Mouse (Mus musculus): ENCODE data around the gene Tulp1.
A peak's percentile ranks its signal among the peaks of the same experiment; 100 is the strongest.
"Not testable (repeated sequence)": the region's sequence is repeated elsewhere in the genome, so short reads cannot be mapped to it uniquely, and the experiment has no call there.

Gene Tulp1

DNA sequence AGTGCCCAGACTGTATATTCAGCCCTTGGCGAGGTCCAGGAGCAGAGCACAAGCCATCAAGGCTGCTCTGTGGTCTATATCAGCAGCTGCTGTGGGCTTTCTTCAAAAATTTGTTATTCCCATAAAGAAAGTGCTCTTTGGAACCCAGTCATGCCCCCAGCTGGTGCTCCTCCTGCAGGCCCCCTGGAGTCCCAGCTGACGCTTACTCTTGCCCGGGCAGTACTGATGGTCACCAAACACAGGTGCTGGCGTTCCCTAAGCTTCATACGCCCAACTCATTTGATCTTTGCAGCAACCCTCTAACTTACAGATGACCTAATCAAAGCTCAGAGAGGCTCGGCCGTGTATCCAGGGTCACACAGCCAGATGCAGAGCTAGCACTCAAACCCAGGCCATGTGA lies 27.5 kb downstream of the Tulp1 start:
- DNase-seq (ENCODE audit: low spot score): no peak

DNA sequence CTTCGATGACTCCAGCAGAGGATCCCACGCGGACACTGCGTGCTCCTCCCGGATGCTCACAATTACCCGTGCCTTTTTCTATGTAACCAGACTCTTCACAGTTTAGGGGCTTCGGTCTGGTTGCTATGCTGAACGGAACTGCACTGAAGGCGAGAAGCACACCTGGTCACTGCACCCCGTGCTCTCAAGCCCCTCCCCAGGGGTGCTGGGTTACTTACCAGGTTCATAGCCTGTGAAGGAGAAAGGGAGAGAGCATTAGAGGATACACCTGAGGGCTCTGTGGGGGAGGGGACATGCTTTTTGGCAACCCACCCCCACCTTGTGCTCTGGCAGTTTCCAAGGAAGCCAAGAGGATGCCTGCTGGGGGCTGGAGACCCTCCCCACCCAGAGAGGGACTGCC lies 29.8 kb downstream of the Tulp1 start:
- no peak for DNase-seq (ENCODE audit: low spot score)

DNA sequence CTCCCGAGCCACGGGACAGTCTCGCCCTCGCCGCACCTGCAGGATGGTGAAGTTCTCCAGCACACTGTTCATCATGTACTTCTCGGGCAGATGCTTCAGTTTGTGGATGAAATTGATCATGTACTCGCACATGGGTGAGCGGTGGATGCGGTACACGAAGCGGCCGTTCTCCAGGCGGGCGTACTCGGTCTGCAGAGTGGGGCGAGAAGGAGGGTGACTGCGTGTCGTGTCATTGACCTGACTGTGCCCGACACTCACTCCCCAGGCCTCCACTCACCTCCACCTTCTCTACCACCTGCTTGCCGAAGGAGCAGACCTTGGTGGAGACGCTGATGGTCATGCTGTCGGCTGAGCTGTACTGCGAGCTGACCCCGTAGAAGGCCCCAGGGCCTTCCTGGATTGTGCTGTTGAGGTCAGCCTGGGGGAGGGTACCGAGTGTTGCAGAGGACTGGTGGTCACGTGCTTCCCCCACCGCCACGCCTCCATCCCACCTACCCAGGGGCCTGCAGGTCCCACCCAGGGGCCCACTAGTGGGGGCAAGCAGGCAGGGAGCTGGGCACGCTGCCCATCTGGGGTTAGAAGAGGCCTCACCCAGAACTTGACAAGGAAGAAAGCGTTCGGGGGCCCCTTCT lies 32.0 kb downstream of the Tulp1 start:
- DNase-seq (ENCODE audit: low spot score): peak; percentile 58

DNA sequence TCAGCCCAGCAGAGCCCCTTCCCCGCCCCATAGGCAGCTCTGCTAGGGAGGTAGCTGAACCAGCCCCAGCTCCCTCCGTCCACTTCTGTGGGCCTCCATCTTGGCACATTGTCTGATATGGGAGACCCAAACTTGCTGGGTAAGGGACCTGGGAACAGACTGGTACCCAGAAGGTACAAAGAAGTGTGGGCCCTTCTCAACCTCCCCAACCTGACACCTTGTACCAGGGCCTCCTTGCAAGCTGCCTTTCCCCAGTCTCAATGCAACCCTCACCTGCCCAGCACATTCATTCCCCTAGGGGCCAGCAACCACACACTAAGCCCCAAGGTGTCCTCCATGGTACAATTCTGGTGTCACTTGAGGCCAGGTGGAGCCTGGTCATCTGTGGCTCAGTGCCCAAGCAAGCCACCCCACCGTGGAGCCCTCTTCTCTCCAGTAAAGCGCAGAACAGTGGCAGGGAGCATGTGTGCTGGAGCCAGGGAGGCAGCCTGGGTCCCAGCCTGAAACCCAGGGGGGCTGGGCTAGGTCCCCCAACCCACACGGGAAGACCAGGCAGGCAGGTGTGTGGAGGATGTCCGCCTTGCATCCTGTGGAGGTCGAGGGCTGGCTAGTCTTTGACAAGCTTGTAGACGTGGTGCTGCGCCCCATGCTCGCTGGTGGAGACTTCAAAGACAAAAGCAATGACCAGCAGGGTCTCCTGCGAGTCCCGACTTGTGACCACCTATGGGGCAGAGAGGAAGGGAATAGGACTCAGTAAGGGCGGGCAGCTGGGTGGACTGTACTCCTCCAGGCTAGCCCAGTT lies 32.7 kb downstream of the Tulp1 start:
- DNase-seq (ENCODE audit: low spot score): peak; percentile 25

DNA sequence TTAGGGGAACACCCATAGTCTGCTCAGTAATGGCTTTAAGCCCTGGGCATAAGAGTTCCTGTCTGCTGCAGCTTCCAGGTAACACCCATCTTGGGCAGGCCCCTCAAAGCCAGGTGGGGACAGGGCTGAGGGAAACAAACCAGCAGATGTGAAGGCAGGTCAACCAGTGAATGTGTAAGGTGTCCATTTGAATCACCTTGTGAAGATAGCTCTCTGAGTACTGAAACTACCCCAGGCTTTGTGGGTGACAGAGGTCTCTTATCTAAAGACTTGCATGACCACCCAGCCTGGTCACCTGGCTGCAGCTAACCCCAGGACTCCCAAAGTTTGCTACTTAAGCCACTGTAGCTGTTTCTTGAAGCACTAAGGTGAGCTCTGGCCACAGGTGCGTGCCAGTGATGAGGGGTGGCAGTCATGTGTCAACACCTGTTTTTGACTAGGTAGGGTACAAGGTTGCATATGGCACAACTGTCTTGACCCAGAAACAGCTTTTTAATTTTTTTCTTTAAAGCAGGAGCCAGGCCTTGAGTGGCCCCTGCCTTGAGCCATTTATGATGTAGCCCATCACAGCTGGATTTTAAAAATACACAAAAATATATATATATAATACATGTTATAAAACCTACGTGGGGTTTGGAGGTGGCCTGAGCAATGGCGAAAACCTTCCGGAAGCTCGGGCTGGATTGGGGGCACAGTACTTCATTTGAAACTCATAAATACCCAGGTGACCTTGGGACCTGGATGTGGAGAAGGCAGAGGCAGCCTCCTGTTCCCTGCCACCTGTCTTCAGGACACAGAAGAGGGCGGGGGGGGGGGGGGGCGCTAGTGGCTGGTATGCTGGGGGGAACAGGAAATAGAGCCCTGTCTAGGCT lies 33.5 kb downstream of the Tulp1 start:
- peak; percentile 44 for DNase-seq (ENCODE audit: low spot score)

DNA sequence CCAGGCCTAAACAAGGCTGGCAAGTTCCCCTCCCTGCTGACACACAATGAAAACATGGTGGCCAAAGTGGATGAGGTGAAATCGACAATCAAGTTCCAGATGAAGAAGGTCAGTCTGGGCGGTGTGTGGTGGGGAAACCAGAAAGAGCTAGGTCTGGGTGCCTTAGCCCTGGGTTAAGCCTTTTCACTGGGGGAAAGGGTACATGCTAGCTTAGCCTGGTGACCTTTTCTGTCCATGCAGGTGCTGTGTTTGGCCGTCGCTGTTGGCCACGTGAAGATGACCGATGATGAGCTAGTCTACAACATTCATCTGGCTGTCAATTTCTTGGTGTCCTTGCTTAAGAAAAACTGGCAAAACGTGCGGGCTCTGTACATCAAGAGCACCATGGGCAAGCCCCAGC lies 34.4 kb downstream of the Tulp1 start:
- DNase-seq (ENCODE audit: low spot score): not testable (repeated sequence)

DNA sequence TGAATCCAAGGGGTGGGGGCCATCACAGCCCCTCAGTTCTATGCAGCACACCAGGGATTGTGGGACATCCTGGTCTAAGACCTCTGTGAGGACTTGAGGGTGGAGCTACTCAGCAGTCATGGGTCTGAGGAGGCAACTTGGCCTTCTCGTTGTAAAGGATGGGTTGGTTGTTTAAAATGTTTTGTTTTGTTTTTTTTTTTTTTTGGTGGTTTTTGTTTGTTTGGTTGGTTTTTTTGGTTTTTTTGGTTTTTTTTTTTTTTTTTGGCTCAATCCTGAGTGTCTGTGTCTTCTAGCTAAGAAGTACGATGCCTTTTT lies 34.8 kb downstream of the Tulp1 start:
- no peak for DNase-seq (ENCODE audit: low spot score)

DNA sequence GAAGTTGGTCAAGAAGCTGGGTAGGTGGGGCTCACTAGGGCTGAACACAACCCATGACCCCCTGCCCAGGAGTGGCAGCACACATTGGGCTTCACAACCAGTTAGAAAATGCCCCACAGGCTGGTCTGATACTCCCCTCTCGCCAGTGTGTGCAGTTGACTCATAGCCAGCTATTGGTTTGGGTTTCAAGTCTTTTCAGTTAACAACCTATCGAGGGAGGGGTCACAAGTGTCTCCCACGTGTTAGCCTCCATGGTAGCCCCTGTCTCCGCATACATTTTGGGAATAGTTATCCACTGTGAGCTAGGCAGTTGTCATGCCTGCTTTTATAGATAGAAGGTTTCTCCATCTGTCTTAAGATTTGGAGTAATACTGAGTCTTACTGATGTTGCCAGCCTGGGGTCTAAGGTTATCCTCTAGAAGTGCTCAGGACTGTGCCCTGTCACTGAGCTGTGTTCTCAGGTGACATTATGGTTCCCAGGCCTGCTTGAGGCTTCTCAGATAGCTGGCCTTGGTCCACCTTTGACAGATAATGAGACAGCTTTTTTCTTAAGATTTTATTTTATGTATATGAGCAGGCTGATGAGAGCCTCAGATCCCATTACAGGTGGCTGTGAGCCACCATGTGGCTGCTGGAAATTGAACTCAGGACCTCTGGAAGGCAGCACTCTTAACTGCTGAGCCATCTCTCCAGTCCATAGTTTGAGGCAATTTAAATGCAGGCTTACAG lies 35.4 kb downstream of the Tulp1 start:
- no peak for DNase-seq (ENCODE audit: low spot score)

DNA sequence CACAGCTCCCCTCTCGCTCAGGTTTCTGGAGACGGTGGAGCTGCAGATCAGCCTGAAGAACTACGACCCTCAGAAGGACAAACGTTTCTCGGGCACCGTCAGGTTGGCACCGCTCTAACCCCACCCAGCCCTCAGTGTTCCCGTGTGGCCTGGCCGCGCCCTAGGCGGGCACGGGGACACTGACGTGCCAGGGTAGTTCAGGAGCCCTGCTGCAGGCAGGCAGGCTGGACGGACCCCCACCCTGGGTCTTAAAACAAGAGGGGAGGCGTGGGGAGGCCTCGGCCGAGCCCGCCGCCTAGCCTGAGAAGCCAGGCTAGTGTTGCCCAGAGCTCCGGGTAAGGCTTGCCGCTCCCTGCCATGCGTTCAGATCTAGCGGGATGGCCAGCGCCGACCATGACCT lies 36.1 kb downstream of the Tulp1 start:
- DNase-seq (ENCODE audit: low spot score): no peak

DNA sequence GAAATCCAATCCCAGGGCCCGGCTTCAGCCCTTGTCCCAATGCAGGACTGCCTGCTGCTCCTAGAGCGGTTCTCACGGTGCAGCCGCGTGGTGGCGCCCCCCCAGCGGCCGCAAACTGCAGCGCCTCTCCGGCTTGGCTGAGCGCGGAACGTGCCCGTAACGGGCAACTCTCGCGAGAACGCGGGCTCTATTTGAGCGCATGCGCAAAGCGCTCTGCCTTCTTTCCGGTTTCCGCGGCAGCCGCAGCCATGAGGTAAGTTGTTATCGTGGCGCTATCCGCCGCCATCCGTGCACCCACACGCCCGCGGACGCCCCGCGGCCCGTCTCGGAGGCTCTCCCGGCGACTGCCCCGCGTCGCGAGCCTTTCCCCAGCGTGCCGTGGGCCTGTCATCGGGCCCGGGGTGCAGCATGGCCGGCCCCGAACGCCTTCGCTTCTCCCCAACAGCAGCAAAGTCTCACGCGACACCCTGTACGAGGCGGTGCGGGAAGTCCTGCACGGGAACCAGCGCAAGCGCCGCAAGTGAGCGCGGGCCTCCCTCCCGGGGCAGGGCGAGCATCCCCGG lies 36.6 kb downstream of the Tulp1 start, which contains the start of gene Rpl10a:
Gene Rpl10a, plus strand, starts transcription at position 106 of the 563 bp plus-strand sequence.
- DNase-seq (ENCODE audit: low spot score): peak; percentile 97

DNA sequence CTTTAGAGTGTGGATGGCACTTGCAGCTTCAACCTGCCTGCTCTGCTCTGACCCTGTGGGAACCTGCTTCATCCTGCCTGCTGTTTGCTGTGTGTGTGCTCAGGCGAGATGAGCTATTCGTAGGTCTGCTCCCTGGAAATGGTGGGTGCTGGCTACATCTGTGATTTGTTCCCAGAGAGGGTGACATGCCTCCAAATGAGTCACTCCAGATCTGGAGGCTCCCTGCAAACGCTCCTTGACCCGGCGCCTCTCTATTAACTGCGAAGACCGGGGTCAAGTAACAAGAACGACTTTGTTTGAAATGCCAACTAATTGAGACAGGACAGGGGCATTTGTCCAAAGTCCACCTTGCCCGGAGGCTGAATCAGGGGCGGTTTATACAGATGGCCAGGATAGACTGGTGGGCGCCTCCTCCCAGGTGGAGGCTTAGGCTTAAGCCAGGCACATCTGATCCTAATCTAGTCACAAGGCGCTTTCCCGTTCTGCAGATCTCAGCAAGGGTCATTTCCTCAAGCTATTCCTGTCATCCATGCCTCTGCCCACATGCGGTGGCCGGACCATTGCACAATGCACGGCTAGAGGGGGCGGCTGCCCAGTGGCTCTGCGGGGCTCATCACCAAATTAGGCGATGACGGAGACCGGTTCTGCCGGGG lies 37.2 kb downstream of the Tulp1 start:
- DNase-seq (ENCODE audit: low spot score): peak; percentile 82

DNA sequence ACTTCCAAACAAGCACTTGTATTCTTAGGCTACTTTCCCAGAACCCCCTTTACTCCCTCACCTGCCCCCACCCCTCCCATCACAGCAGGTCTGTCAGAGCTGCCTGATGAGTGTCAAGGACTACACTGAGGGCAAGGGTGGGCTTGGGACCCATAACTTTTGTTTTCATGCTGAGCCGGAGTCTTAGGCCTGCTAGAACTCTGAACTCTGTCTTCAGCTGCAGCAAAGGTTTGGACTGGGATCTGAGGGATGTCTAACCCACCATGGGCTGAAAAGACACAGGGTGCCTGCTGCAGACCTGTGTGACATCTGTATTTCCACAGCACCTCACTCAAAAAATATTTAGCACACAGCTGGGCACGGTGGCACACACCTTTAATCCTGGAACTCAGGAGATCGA lies 38.1 kb downstream of the Tulp1 start:
- DNase-seq (ENCODE audit: low spot score): no peak

DNA sequence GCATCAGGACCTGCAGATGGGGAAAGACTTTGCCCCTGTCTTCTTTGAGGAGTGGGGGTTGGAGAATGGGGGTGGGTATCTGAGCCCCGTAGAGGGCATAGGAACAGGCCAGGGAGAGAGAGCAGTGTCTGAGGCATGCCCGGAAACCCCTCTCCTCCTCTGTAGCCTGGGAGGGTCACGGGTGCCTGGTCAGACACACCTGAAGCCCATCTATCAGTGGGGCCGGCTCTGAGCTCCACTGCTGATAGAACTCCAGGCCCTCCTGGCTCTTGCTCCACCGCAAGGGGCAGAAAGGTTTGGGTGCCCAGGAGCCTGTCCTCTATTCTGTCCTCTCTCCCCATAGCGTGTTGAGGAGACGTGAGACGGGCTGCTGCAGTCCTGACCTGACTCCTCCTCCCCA lies 39.3 kb downstream of the Tulp1 start:
- no peak for DNase-seq (ENCODE audit: low spot score)

DNA sequence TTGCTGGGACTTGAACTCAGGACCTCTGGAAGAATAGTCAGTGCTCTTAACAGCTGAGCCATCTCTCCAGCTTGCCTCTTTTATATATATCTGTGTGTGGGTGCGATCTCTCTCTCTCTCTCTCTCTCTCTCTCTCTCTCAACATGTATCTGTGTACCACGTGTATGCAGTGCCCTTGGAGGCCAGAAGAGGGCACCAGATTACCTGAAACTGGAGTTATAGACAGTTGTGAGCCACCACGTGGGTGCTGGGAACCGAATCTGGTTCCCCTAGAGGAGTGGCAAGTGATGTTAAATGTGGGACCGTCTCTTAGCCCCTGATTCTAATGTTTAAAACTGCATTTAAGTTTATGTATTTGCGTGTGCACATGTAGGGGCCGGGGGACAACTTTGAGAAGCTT lies 40.6 kb downstream of the Tulp1 start:
- not testable (repeated sequence) for DNase-seq (ENCODE audit: low spot score)

DNA sequence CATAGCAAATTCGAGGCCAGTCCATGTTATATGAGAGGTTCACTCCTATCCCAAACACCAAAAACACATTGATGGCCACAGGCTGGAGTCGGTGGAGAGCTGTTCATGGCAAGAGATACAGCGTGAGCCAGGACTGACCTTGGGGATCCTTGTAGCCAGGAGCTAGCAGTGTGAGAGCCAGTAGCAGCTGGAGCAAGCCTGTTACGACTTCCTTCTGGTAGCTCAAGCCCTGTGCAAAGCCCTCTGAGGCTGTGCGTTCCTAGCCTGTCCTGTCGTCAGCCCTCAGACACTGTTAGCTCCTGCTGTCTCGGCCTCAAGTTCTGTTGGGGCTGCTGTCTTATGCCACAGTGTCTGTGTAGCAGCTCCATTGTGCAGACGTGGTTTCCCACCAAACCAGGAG lies 41.2 kb downstream of the Tulp1 start:
- no peak for DNase-seq (ENCODE audit: low spot score)

DNA sequence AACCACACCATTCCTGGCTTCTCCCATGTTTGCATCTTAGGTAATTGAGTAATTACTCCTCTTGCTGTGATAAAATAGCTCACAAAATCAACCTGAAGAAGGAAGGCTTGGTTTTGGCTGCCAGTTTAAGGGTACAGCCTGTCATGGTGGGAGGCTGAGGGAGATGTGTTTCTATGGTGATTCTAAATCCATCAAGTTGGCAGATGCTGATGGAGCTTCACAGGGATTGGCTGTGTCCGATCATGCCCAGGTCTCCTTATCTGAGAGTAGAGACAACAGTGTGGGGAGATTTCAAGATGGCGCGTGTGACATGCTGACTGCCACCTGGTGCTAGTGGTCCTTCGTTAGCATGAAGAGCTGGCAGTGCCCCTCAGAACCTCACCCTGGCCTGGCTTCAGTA lies 43.3 kb downstream of the Tulp1 start:
- DNase-seq (ENCODE audit: low spot score): no peak

DNA sequence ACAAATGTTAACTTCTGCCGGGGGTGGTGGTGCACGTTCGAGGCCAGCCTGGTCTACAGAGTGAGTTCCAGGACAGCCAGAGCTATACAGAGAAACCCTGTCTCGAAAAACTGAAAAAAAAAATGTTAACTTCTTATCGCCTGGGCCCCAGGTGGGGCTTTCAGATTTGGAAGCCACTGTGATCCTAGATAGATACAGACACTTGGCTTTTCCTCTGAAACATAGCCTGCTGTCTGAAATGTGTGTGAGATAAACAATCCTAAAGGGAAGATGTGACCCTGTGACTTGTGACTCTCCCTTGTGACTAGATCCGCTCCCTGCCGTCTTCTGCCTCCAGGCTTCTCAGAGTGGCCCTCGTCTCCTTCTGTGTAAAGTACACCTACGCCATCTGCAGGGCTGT lies 47.3 kb downstream of the Tulp1 start:
- no peak for DNase-seq (ENCODE audit: low spot score)

DNA sequence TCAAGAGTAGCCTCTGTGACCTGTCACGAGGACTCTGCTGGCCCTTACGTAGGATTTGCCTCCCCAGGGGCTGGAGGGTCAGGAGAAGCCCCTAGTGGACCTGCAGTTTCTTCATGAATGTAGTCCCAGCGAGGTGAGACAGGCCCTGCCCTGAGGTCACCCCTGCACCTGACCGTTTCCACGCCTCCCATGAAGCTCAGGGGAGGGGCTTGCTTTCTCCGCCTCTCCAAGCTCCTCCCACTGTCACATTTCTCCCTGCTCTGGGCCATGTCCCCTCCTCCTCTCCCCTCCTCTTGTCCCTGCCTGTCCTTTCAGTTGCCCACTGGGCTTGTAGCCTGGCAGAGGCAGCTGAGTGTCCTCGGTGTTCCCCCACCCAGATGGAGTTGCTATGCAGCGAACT lies 47.9 kb downstream of the Tulp1 start:
- DNase-seq (ENCODE audit: low spot score): no peak

DNA sequence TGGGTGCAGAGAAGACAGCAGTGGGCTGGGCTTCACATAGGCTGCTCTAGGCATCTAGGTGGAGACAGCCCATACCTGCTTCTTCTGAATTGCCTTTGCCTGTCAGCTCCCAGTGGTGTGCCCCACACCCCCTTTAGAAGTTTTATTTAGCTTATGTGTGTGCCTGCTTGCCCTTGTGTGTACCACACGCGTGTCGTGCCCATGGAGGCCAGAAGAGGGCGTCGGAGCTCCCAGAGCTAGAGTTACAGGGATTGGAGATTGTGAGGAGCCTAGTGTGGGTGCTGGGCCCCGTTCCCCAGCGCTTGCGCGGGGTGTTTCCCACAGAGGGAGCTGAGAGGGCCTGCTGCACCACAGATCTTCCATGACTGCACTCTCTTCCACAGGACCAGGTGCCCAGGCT lies 48.5 kb downstream of the Tulp1 start:
- DNase-seq (ENCODE audit: low spot score): no peak

DNA sequence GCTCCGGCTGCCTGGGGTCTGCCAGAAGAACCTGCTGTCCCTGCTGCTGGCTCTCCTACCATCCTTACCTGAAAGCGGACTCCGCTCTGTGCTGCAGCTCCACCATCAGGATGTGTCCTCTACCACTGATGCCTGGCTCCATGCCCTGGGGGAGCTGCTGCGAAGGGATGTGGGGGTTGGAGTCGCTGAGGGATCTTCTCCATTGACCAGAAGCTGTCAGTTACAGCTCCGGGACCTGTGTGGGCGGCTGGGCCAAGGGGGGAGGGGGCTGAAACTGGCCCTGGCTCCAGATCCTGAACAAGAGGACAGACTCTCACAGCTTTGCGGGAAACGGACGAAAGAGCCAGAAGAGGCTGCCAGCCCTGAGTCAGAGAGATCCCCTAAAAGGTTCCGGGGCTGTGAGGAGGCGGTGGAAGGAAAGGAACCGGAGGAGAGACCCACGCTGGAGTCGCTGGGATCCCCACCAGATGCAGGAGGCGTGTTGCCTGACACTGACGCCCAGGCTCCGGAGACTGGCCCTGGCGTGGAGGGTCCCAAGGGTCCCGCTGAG lies 49.3 kb downstream of the Tulp1 start:
- no peak for DNase-seq (ENCODE audit: low spot score)

DNA sequence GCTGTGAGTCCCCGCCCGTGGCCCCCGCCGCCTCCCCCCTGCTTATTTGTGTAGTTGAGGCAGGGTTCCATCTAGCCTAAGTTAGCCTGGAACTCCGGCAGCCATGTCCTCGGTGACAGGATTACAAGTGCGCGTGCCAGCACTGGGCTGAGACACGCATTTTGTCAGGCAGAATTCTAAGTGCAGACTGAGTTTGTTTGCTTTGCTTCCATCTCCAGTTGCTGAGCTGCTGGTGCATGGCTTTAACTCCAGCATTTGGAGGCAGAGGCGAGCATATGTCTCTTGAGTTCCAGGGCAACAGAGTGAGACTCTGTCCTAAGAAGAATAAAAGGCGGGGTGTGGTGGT lies 51.2 kb downstream of the Tulp1 start:
- peak; percentile 45 for DNase-seq (ENCODE audit: low spot score)

Measured in embryo, embryonic 10 days (tissue).